Mouse (Mus musculus): Measurements from ENCODE around the gene Rps16.
A peak's percentile ranks its signal among the peaks of the same experiment; 100 is the strongest.

Rps16 gene

GRCm38 (mm10) chr7:28347746-28348145 lies 2.7 kb upstream of the Rps16 start:
- DNase-seq (ENCODE audit: inconsistent ontology term), result no peak

GRCm38 (mm10) chr7:28348601-28349000 lies 1.9 kb upstream of the Rps16 start:
- no peak for DNase-seq (ENCODE audit: inconsistent ontology term)

GRCm38 (mm10) chr7:28351676-28352191 lies 1.3 kb downstream of the Rps16 start:
- DNase-seq (ENCODE audit: inconsistent ontology term), result no peak

GRCm38 (mm10) chr7:28353267-28353666 lies 2.8 kb downstream of the Rps16 start:
- no peak for DNase-seq (ENCODE audit: inconsistent ontology term)

GRCm38 (mm10) chr7:28354113-28354581 lies 3.7 kb downstream of the Rps16 start:
- DNase-seq (ENCODE audit: inconsistent ontology term), result no peak

- no peak for DNase-seq (ENCODE audit: inconsistent ontology term)
Observed at GRCm38 (mm10) chr7:28354596-28354995, 4.1 kb downstream of the Rps16 start.

- no peak for DNase-seq (ENCODE audit: inconsistent ontology term)
Observed at GRCm38 (mm10) chr7:28355221-28355620, 4.8 kb downstream of the Rps16 start.

- peak; percentile 90 for DNase-seq (ENCODE audit: inconsistent ontology term)
Observed at GRCm38 (mm10) chr7:28356981-28357380, 6.5 kb downstream of the Rps16 start.

- DNase-seq (ENCODE audit: inconsistent ontology term), result peak; percentile 83
Observed at GRCm38 (mm10) chr7:28357984-28358383, 7.5 kb downstream of the Rps16 start.

GRCm38 (mm10) chr7:28358431-28358830 lies 8.0 kb downstream of the Rps16 start:
- no peak for DNase-seq (ENCODE audit: inconsistent ontology term)

- no peak for DNase-seq (ENCODE audit: inconsistent ontology term)
Observed at GRCm38 (mm10) chr7:28359854-28360253, 9.4 kb downstream of the Rps16 start.

- DNase-seq (ENCODE audit: inconsistent ontology term), result no peak
Observed at GRCm38 (mm10) chr7:28360291-28360690, 9.8 kb downstream of the Rps16 start.

- no peak for DNase-seq (ENCODE audit: inconsistent ontology term)
Observed at GRCm38 (mm10) chr7:28361647-28362341, 11.3 kb downstream of the Rps16 start.

GRCm38 (mm10) chr7:28362441-28363060 lies 12.1 kb downstream of the Rps16 start:
- no peak for DNase-seq (ENCODE audit: inconsistent ontology term)

GRCm38 (mm10) chr7:28367663-28368275 lies 17.3 kb downstream of the Rps16 start:
- DNase-seq (ENCODE audit: inconsistent ontology term), result peak; percentile 40

GRCm38 (mm10) chr7:28368276-28368920 lies 17.9 kb downstream of the Rps16 start:
- no peak for DNase-seq (ENCODE audit: inconsistent ontology term)

GRCm38 (mm10) chr7:28370051-28370450 lies 19.6 kb downstream of the Rps16 start:
- no peak for DNase-seq (ENCODE audit: inconsistent ontology term)

GRCm38 (mm10) chr7:28370977-28371513 lies 20.6 kb downstream of the Rps16 start:
- no peak for DNase-seq (ENCODE audit: inconsistent ontology term)

- DNase-seq (ENCODE audit: inconsistent ontology term), result peak; percentile 73
Observed at GRCm38 (mm10) chr7:28371514-28371989, 21.1 kb downstream of the Rps16 start.

GRCm38 (mm10) chr7:28372251-28373108 lies 22.0 kb downstream of the Rps16 start, which contains the start of gene Plekhg2:
TSS of gene Plekhg2 (minus strand) at chr7:28372599.
- DNase-seq (ENCODE audit: inconsistent ontology term), result peak; percentile 100

Measured in Muller cell, postnatal 12 days (primary cell).